Mouse (Mus musculus) lung, postnatal 0 days (tissue): ENCODE measurements around the gene Babam2.

Source experiments
- CTCF ChIP-seq: IDR thresholded peaks from 2 replicates; pipeline ENCODE4 v1.5.1; 2016; ENCODE audit warnings: antibody characterized with exemption, mild to moderate bottlenecking
- EP300 ChIP-seq: IDR thresholded peaks from 2 replicates; pipeline ENCODE4 v1.6.1; 2016; ENCODE audit warnings: antibody characterized with exemption, mild to moderate bottlenecking, control low read depth

- TF ChIP-seq EP300 (no peak), CTCF (no peak)
Measured at GRCm38 (mm10) chr5:32056126-32056525, 358.6 kb downstream of the Babam2 start.
